Mouse (Mus musculus): ENCODE data around the gene Wfdc12. TPM values are rescaled to one million over a fixed set of nuclear protein-coding genes. Genes with fewer than 3 reads are reported as not detected.

The Wfdc12 gene
- polyA plus RNA-seq (2014; fragmentation: Illumina TruSeq; extraction: RNeasy Lipid Tissue Mini Kit (QIAGEN cat#74804); ENCODE audit: low read depth, low replicate concordance) = not detected

GRCm38 (mm10) chr2:164190576-164190975 is at the start of gene Wfdc12:
Gene Wfdc12, minus strand, starts transcription at chr2:164190608.

DNA sequence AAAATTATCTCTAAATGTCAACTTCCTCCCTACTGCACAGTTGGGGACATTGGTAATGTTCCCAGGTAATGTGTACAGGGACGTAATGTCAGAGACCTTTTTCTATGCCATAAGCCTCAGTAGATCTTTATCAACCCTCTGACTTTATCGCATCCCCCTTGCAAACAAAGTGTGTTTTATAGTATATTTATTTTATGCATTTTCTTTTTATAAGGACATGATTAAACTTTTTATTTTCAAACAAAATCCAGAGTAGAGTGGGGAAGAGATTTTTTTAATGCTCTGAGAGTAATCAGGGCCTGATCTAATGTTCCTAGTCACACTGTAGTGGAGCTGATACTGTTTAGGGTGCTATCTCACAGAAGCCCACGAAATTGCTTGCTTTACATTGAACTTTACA is 48.0 kb upstream of the Wfdc12 start, which contains the start of gene Svs2:
Gene Svs2, minus strand, starts transcription at position 101 of the 400 bp plus-strand sequence.

DNA sequence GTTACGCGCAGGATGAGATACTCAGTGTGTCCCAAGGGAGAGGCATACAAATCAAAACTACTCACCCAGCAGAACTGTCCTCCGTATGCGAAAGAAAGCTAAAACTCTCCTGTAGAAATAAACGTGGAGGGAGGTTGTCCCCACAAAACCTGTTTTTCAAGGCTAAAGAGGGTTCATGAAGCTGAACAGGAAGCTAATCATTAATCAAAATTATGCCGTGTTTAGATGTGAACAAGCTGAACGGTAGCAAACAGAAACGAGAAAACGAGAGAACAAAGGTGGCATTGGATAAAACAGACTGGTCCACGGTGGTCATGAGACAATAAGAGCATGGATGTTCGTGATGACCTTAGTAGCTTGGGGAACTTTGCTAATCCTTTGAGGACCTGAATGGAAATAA is 31.1 kb upstream of the Wfdc12 start, which contains the start of gene Wfdc15b:
Gene Wfdc15b, minus strand, starts transcription at position 139 of the 400 bp plus-strand sequence.

GRCm38 (mm10) chr2:164199626-164200327 is 9.4 kb upstream of the Wfdc12 start, which contains the start of gene Wfdc15a:
Gene Wfdc15a, minus strand, starts transcription at chr2:164200130.

GRCm38 (mm10) chr2:164182692-164183255 is 7.6 kb downstream of the Wfdc12 start, which contains the start of gene Wfdc5:
Gene Wfdc5, minus strand, starts transcription at chr2:164182742.

GRCm38 (mm10) chr2:164170902-164171301 is 19.5 kb downstream of the Wfdc12 start, which contains the start of gene Kcns1:
Gene Kcns1, minus strand, starts transcription at chr2:164171113.

Other genes with a start within 250 kb of the Wfdc12 start
- 68.3 TPM for gene Ywhab, start 195.6 kb downstream of the Wfdc12 start, polyA plus RNA-seq (2014; fragmentation: Illumina TruSeq; extraction: RNeasy Lipid Tissue Mini Kit (QIAGEN cat#74804); ENCODE audit: low read depth, low replicate concordance)
- 0.42 TPM for gene Pabpc1l, start 165.2 kb downstream of the Wfdc12 start, polyA plus RNA-seq (2014; fragmentation: Illumina TruSeq; extraction: RNeasy Lipid Tissue Mini Kit (QIAGEN cat#74804); ENCODE audit: low read depth, low replicate concordance)
- 62.3 TPM for gene Stk4, start 120.3 kb downstream of the Wfdc12 start, polyA plus RNA-seq (2014; fragmentation: Illumina TruSeq; extraction: RNeasy Lipid Tissue Mini Kit (QIAGEN cat#74804); ENCODE audit: low read depth, low replicate concordance)
- 21.5 TPM for gene Tomm34, start 119.4 kb downstream of the Wfdc12 start, polyA plus RNA-seq (2014; fragmentation: Illumina TruSeq; extraction: RNeasy Lipid Tissue Mini Kit (QIAGEN cat#74804); ENCODE audit: low read depth, low replicate concordance)
- gene Kcns1, start 19.5 kb downstream of the Wfdc12 start, polyA plus RNA-seq (2014; fragmentation: Illumina TruSeq; extraction: RNeasy Lipid Tissue Mini Kit (QIAGEN cat#74804); ENCODE audit: low read depth, low replicate concordance) = 0.07 TPM
- gene Wfdc5, start 7.9 kb downstream of the Wfdc12 start, polyA plus RNA-seq (2014; fragmentation: Illumina TruSeq; extraction: RNeasy Lipid Tissue Mini Kit (QIAGEN cat#74804); ENCODE audit: low read depth, low replicate concordance) = not detected
- gene Wfdc15a, start 9.5 kb upstream of the Wfdc12 start, polyA plus RNA-seq (2014; fragmentation: Illumina TruSeq; extraction: RNeasy Lipid Tissue Mini Kit (QIAGEN cat#74804); ENCODE audit: low read depth, low replicate concordance) = 104 TPM
- gene Wfdc15b, start 31.1 kb upstream of the Wfdc12 start, polyA plus RNA-seq (2014; fragmentation: Illumina TruSeq; extraction: RNeasy Lipid Tissue Mini Kit (QIAGEN cat#74804); ENCODE audit: low read depth, low replicate concordance) = 0.62 TPM
- gene Svs2, start 47.9 kb upstream of the Wfdc12 start, polyA plus RNA-seq (2014; fragmentation: Illumina TruSeq; extraction: RNeasy Lipid Tissue Mini Kit (QIAGEN cat#74804); ENCODE audit: low read depth, low replicate concordance) = not detected
- gene Svs3b, start 66.0 kb upstream of the Wfdc12 start, polyA plus RNA-seq (2014; fragmentation: Illumina TruSeq; extraction: RNeasy Lipid Tissue Mini Kit (QIAGEN cat#74804); ENCODE audit: low read depth, low replicate concordance) = 0.50 TPM
- gene Svs4, start 87.9 kb upstream of the Wfdc12 start, polyA plus RNA-seq (2014; fragmentation: Illumina TruSeq; extraction: RNeasy Lipid Tissue Mini Kit (QIAGEN cat#74804); ENCODE audit: low read depth, low replicate concordance) = 1.5 TPM
- gene Svs3a, start 98.7 kb upstream of the Wfdc12 start, polyA plus RNA-seq (2014; fragmentation: Illumina TruSeq; extraction: RNeasy Lipid Tissue Mini Kit (QIAGEN cat#74804); ENCODE audit: low read depth, low replicate concordance) = not detected
- gene Svs6, start 126.1 kb upstream of the Wfdc12 start, polyA plus RNA-seq (2014; fragmentation: Illumina TruSeq; extraction: RNeasy Lipid Tissue Mini Kit (QIAGEN cat#74804); ENCODE audit: low read depth, low replicate concordance) = 3.8 TPM
- 8.0 TPM for gene Svs5, start 142.1 kb upstream of the Wfdc12 start, polyA plus RNA-seq (2014; fragmentation: Illumina TruSeq; extraction: RNeasy Lipid Tissue Mini Kit (QIAGEN cat#74804); ENCODE audit: low read depth, low replicate concordance)
- 0.27 TPM for gene Slpi, start 198.5 kb upstream of the Wfdc12 start, polyA plus RNA-seq (2014; fragmentation: Illumina TruSeq; extraction: RNeasy Lipid Tissue Mini Kit (QIAGEN cat#74804); ENCODE audit: low read depth, low replicate concordance)
- gene Rbpjl, start 212.5 kb upstream of the Wfdc12 start, polyA plus RNA-seq (2014; fragmentation: Illumina TruSeq; extraction: RNeasy Lipid Tissue Mini Kit (QIAGEN cat#74804); ENCODE audit: low read depth, low replicate concordance) = not detected
- gene Matn4, start 214.6 kb upstream of the Wfdc12 start, polyA plus RNA-seq (2014; fragmentation: Illumina TruSeq; extraction: RNeasy Lipid Tissue Mini Kit (QIAGEN cat#74804); ENCODE audit: low read depth, low replicate concordance) = not detected

All from testis, adult 10 weeks (tissue).